Mouse (Mus musculus) urinary bladder, postnatal 25 days (tissue): Measurements from ENCODE around the gene Mrpl16.

Experiments
- DNase-seq: peaks from one replicate; pipeline ENCODE4 v3.0.0; 2022; ENCODE audit warnings: low spot score

The Mrpl16 gene

GRCm38 (mm10) chr19:11804423-11804822 lies 34.2 kb downstream of the Mrpl16 start:
- no peak for DNase-seq

GRCm38 (mm10) chr19:11807251-11807650 lies 37.1 kb downstream of the Mrpl16 start:
- no peak for DNase-seq

- no peak for DNase-seq
Observed at GRCm38 (mm10) chr19:11807822-11808221, 37.6 kb downstream of the Mrpl16 start.

GRCm38 (mm10) chr19:11808452-11808851 lies 38.3 kb downstream of the Mrpl16 start:
- DNase-seq: no peak

GRCm38 (mm10) chr19:11810003-11810758 lies 40.0 kb downstream of the Mrpl16 start:
- no peak for DNase-seq

GRCm38 (mm10) chr19:11810856-11811255 lies 40.7 kb downstream of the Mrpl16 start:
- no peak for DNase-seq

- no peak for DNase-seq
Observed at GRCm38 (mm10) chr19:11811688-11812365, 41.6 kb downstream of the Mrpl16 start.

GRCm38 (mm10) chr19:11813136-11813535 lies 42.9 kb downstream of the Mrpl16 start:
- DNase-seq: no peak

GRCm38 (mm10) chr19:11813649-11814048 lies 43.5 kb downstream of the Mrpl16 start:
- no peak for DNase-seq

- no peak for DNase-seq
Observed at GRCm38 (mm10) chr19:11814742-11815333, 44.6 kb downstream of the Mrpl16 start.

GRCm38 (mm10) chr19:11816706-11817105 lies 46.5 kb downstream of the Mrpl16 start:
- no peak for DNase-seq

GRCm38 (mm10) chr19:11817586-11817985 lies 47.4 kb downstream of the Mrpl16 start:
- DNase-seq: no peak

GRCm38 (mm10) chr19:11818199-11819142 lies 48.3 kb downstream of the Mrpl16 start:
- DNase-seq: peak; percentile 66

GRCm38 (mm10) chr19:11819143-11819700 lies 49.0 kb downstream of the Mrpl16 start, which contains the start of gene Stx3:
Gene Stx3 (minus strand): TSS chr19:11819403.
- no peak for DNase-seq

GRCm38 (mm10) chr19:11819800-11820199 lies 49.6 kb downstream of the Mrpl16 start:
- peak; percentile 72 for DNase-seq

- DNase-seq: no peak
Observed at GRCm38 (mm10) chr19:11820211-11820610, 50.0 kb downstream of the Mrpl16 start.

GRCm38 (mm10) chr19:11823346-11824065 lies 53.3 kb downstream of the Mrpl16 start:
- DNase-seq: no peak
